Mouse (Mus musculus) neural tube, embryonic 12.5 days (tissue): ENCODE data around the gene Slc51a. TPM values are rescaled to one million over a fixed set of nuclear protein-coding genes. Genes with fewer than 3 reads are reported as not detected.

ENCODE experiments used
- ATAC-seq: fragments of 200-750 bp; cut with Nextera tagmentation; 2 replicates; pipeline ENCODE4 v1.8.0; 2017; ENCODE audit warnings: low read depth, mild to moderate bottlenecking, moderate TSS enrichment, moderate library complexity; ENCODE audit not compliant: low FRiP score
- H3K27ac ChIP-seq: fragments of 300-500 bp; sonication (generic); 2 replicates; pipeline ENCODE4 v1.5.1; 2016
- H3K27me3 ChIP-seq: fragments of 300-500 bp; sonication (generic); replicated peaks from 2 replicates; pipeline ENCODE4 v1.6.1; 2016; ENCODE audit warnings: mild to moderate bottlenecking
- H3K36me3 ChIP-seq: fragments of 300-500 bp; sonication (generic); 2 replicates; pipeline ENCODE4 v1.6.1; 2016; ENCODE audit warnings: mild to moderate bottlenecking
- H3K4me1 ChIP-seq: fragments of 300-500 bp; sonication (generic); 2 replicates; pipeline ENCODE4 v1.6.1; 2016
- H3K4me2 ChIP-seq: fragments of 300-500 bp; sonication (generic); replicated peaks from 2 replicates; pipeline ENCODE4 v1.6.1; 2016; ENCODE audit warnings: mild to moderate bottlenecking
- H3K4me3 ChIP-seq: fragments of 300-500 bp; sonication (generic); 2 replicates; pipeline ENCODE4 v1.5.1; 2016
- H3K9ac ChIP-seq: fragments of 300-500 bp; sonication (generic); 2 replicates; pipeline ENCODE4 v1.6.1; 2016; ENCODE audit warnings: mild to moderate bottlenecking
- H3K9me3 ChIP-seq: fragments of 300-500 bp; sonication (generic); 2 replicates; pipeline ENCODE4 v1.6.1; 2016; ENCODE audit warnings: mild to moderate bottlenecking
- WGBS: fragments of 180-500 bp; shearing (Covaris S2); methylation state at CpG from one replicate; pipeline ENCODE4 v1.1.7; 2016; 5-methylcytosine and 5-hydroxymethylcytosine counted together
- polyA plus RNA-seq: library from polyadenylated mRNA; unstranded; fragments of >200 nt; fragmentation: Nextera tagmentation; extraction: Ambion mirVana; gene quantifications from 2 replicates; pipeline ENCODE4 v1.2.1, GENCODE M21; 2016

Gene Slc51a
- polyA plus RNA-seq, 1 experiment from 2014 or later: 0.22 TPM

GRCm38 (mm10) chr16:32485209-32485608 lies 2.5 kb downstream of the Slc51a start:
- no peaks in the 10 kb centered on the region for H3K9me3 ChIP-seq
- no peak overlapping the region for H3K4me2 ChIP-seq
- peaks cover 8% of the 10 kb centered on the region for H3K4me1 ChIP-seq
- no peaks in the 10 kb centered on the region for H3K36me3 ChIP-seq
- H3K9ac ChIP-seq: no peak overlapping the region
- H3K27me3 ChIP-seq: no peaks in the 10 kb centered on the region; the same call in 1 of the 2 replicates
- no peak for ATAC-seq
- WGBS: 87% methylated on average over 2 of the region's 2 CpGs
- H3K4me3 ChIP-seq: no peak overlapping the region
- H3K27ac ChIP-seq: no peak overlapping the region

GRCm38 (mm10) chr16:32484431-32484871 lies 3.2 kb downstream of the Slc51a start:
- H3K36me3 ChIP-seq: no peaks in the 10 kb centered on the region
- WGBS: 43% methylated on average over 7 of the region's 7 CpGs
- peaks cover 8% of the 10 kb centered on the region for H3K4me1 ChIP-seq
- H3K4me2 ChIP-seq: no peak overlapping the region
- no peak for ATAC-seq
- no peak overlapping the region for H3K9ac ChIP-seq
- no peaks in the 10 kb centered on the region; the same call in 1 of the 2 replicates for H3K27me3 ChIP-seq
- no peak overlapping the region for H3K4me3 ChIP-seq
- no peak overlapping the region for H3K27ac ChIP-seq
- H3K9me3 ChIP-seq: no peaks in the 10 kb centered on the region

DNA sequence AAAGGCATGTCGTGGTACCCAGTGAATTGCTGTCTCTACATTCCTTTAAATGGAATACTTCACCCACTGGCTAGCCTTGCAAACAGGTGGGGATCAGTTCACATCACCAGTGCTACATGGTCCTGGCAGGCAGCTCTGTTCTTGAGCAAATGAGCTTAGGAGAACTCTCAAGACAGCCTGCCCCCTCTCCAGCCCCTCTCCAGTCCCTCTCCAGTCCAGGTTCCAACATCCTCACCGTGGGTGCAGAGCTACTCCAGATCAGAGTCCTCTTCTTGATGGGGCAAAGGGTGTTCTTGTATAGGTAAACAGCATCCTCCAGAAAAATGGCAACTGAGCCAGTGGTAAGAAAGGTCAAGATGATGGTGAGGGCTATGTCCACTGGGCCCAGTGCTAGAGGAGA lies 8.3 kb downstream of the Slc51a start:
- WGBS: 76% methylated on average over 2 of the region's 2 CpGs
- no peak overlapping the region for H3K4me2 ChIP-seq
- peaks cover 6% of the 10 kb centered on the region for H3K4me1 ChIP-seq
- H3K4me3 ChIP-seq: no peak overlapping the region
- no peaks in the 10 kb centered on the region for H3K27me3 ChIP-seq
- no peak overlapping the region for H3K9ac ChIP-seq
- H3K27ac ChIP-seq: no peak overlapping the region
- H3K36me3 ChIP-seq: no peaks in the 10 kb centered on the region
- ATAC-seq: no peak
- no peaks in the 10 kb centered on the region for H3K9me3 ChIP-seq

GRCm38 (mm10) chr16:32477315-32477714 lies 10.4 kb downstream of the Slc51a start:
- H3K27ac ChIP-seq: no peak overlapping the region
- H3K4me1 ChIP-seq: no peaks in the 10 kb centered on the region
- no peaks in the 10 kb centered on the region for H3K9me3 ChIP-seq
- no peak overlapping the region for H3K4me2 ChIP-seq
- no peaks in the 10 kb centered on the region for H3K27me3 ChIP-seq
- 89% methylated on average over 6 of the region's 6 CpGs for WGBS
- H3K36me3 ChIP-seq: peaks cover 4% of the 10 kb centered on the region; the same call in 1 of the 2 replicates
- H3K9ac ChIP-seq: no peak overlapping the region
- ATAC-seq: no peak
- H3K4me3 ChIP-seq: no peak overlapping the region

GRCm38 (mm10) chr16:32472276-32473015 lies 15.2 kb downstream of the Slc51a start:
- Histone ChIP-seq H3K4me1 (no peaks in the 10 kb centered on the region), H3K9ac (no peak overlapping the region), H3K27me3 (no peaks in the 10 kb centered on the region), H3K36me3 (peaks cover 32% of the 10 kb centered on the region), H3K27ac (no peak overlapping the region), H3K9me3 (no peaks in the 10 kb centered on the region), H3K4me2 (no peak overlapping the region), H3K4me3 (no peak overlapping the region)
- whole genome bisulfite sequencing: 67% methylated on average over 7 of the region's 7 CpGs
- ATAC-seq: no peak

DNA sequence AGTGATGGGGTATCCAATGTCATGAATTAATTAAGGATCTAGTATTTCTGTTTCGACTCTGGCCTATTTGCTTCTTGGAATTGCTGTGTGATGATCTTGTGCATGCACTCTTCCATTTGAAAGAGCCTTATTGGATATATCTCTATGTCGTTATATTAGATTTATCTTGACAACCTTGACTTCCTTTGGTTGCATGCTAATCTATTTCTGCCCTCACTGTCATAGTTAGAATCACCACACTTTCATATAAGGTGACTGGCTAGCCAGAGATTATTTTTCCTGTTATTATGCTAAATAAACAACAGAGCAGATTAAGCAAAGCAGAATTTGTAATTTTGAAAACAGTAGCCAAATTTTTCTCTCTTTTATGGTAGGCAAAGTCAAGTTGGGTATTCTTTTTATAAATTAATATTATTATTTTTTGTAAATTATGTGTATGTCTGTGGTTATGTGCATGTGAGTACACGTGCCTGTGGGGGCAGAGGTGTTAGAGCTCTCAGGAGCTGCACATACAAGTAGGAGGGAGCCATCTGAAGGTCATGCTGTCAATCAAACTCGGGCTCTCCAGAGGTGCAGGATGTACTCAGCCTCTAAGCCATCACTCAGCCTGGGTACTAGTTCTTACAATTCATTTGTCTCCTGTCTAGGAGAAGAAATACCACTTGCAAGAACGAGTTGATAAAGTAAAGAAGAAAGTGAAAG lies 18.1 kb downstream of the Slc51a start:
- Histone ChIP-seq H3K9ac (no peak overlapping the region), H3K4me2 (no peak overlapping the region), H3K36me3 (peaks cover 42% of the 10 kb centered on the region), H3K4me1 (no peaks in the 10 kb centered on the region), H3K27me3 (no peaks in the 10 kb centered on the region), H3K9me3 (no peaks in the 10 kb centered on the region), H3K27ac (no peak overlapping the region), H3K4me3 (no peak overlapping the region)
- ATAC-seq: no peak
- 83% methylated on average over 5 of the region's 5 CpGs for WGBS

DNA sequence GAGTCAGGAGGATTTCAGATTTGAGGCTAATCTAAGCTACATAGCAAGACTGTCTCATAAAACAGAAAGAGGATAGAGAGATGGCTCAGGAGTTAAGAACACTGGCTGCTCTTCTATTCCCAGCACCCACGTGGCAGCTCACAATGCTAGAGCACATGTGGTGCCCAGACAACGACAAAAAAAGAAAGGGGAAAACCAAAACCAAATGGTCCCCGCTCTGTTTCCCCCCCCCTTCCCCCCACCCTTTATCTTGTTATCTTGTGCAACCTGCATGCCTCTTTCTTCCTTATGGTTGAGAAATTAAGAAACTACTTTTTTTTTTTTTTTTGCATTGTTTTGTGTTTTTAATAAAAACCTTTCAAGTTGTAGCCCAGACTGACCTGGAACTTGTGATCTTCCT lies 19.2 kb downstream of the Slc51a start:
- no peaks in the 10 kb centered on the region for H3K4me1 ChIP-seq
- H3K27me3 ChIP-seq: no peaks in the 10 kb centered on the region
- WGBS: 79% methylated on average over 3 of the region's 3 CpGs
- peaks cover 47% of the 10 kb centered on the region for H3K36me3 ChIP-seq
- H3K9ac ChIP-seq: no peak overlapping the region
- ATAC-seq: no peak
- H3K4me2 ChIP-seq: no peak overlapping the region
- H3K27ac ChIP-seq: no peak overlapping the region
- H3K9me3 ChIP-seq: no peaks in the 10 kb centered on the region
- H3K4me3 ChIP-seq: no peak overlapping the region

DNA sequence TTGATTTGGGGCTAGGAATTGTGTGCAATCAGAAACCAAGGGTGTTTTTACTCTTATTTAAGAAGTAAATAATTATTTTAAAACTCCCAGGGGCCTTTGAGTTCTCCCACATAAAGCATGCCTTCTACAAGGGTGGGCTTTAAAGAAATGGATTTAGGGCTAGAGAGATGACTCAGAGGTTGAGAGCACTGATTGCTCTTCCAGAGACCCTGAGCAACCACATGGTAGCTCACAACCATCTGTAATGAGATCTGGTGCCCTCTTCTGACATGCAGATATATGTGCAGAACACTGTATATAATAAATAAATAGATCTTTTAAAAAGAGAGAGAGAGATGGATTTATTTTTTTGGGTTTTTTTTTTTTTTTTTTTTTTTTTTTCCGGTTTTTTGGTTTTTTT lies 22.8 kb downstream of the Slc51a start:
- WGBS: 0% methylated on average over 1 of the region's 1 CpGs
- peaks cover 24% of the 10 kb centered on the region for H3K36me3 ChIP-seq
- no peak overlapping the region for H3K4me2 ChIP-seq
- no peak overlapping the region for H3K27ac ChIP-seq
- no peaks in the 10 kb centered on the region for H3K27me3 ChIP-seq
- no peak overlapping the region for H3K9ac ChIP-seq
- no peaks in the 10 kb centered on the region for H3K4me1 ChIP-seq
- no peak overlapping the region for H3K4me3 ChIP-seq
- no peaks in the 10 kb centered on the region for H3K9me3 ChIP-seq
- no peak for ATAC-seq

DNA sequence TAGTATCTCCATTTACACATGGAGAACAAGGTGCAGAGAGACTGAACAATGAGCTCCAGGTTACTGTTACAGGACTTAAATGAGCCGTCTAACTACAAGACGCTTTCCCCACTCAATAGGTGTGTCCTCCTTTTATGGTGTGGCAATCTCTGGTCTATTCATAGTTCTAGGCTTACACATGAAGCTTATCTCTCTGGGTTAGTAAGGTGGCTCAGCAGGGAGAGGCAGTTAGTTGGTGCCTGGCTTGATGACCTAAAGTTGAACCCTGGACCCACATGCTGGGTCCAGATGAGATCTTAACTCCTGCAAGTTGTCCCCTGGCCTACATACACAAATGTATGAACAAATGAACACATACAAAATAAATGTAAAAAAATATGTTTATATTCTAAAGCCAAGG lies 24.3 kb downstream of the Slc51a start:
- Histone ChIP-seq H3K4me2 (no peak overlapping the region), H3K4me3 (no peak overlapping the region), H3K9me3 (no peaks in the 10 kb centered on the region), H3K27me3 (no peaks in the 10 kb centered on the region), H3K36me3 (peaks cover 20% of the 10 kb centered on the region), H3K27ac (no peak overlapping the region), H3K4me1 (no peaks in the 10 kb centered on the region), H3K9ac (no peak overlapping the region)
- no peak for ATAC-seq
- WGBS: 58% methylated on average over 2 of the region's 2 CpGs

DNA sequence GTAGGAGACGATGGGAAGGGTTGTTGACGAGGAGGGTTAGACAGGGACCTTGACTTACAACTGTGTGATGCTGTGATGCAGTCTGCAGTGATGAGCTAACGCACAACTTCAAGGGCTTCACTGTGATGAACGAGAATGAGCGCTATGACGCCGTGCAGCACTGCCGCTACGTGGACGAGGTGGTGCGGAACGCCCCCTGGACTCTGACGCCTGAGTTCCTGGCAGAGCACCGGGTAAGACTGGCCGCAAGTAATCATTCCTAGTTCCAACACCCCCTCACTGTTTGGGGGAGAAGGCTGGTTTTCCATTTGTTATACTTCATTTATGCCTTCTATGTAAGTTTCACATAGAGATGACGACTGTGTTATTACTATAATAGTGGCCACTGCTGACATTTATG lies 24.7 kb downstream of the Slc51a start:
- Histone ChIP-seq H3K27me3 (no peaks in the 10 kb centered on the region), H3K4me2 (no peak overlapping the region), H3K36me3 (peaks cover 19% of the 10 kb centered on the region), H3K9ac (no peak overlapping the region), H3K9me3 (no peaks in the 10 kb centered on the region), H3K4me3 (no peak overlapping the region), H3K27ac (no peak overlapping the region), H3K4me1 (no peaks in the 10 kb centered on the region)
- 95% methylated on average over 16 of the region's 16 CpGs for WGBS
- no peak for ATAC-seq

DNA sequence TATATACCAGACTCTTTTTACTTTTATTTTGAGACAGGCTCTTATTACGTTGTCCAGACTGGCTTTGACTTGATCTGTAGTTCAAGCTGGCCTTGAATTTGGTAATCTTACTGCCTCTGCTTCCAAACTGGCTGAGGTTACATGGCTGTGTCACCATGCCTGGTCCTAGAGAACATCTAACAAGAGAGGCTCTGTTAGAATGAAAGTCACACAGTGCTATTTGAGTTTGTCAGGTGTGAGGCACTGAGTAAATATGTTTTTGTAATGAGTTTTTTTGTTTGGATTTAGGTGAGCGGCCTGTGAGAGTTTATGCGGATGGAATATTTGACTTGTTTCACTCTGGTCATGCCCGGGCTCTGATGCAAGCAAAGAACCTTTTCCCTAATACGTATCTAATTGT lies 26.0 kb downstream of the Slc51a start:
- 97% methylated on average over 5 of the region's 5 CpGs for WGBS
- no peaks in the 10 kb centered on the region for H3K9me3 ChIP-seq

DNA sequence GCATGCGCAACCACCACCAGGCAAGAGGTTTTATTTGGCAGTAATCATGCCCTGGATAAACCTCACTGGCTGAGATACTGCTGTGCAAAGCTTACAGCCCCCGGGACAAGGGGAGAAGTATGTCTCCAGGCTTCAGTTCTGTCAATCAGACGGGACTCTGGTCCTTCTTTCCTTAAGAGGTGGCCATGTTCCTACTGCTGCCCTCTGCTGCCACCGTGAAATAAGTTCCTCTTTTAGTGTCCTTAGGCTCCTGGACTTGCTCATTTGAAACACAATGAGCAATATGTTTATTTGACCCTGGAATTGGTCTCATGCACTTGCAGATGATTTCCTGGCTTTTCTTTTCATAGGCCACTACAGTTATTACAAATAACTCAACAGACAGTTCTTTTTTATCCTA lies 27.2 kb downstream of the Slc51a start:
- Histone ChIP-seq H3K4me2 (no peak overlapping the region), H3K27ac (no peak overlapping the region), H3K36me3 (peaks cover 20% of the 10 kb centered on the region), H3K9ac (no peak overlapping the region), H3K9me3 (no peaks in the 10 kb centered on the region), H3K27me3 (no peaks in the 10 kb centered on the region), H3K4me3 (no peak overlapping the region), H3K4me1 (no peaks in the 10 kb centered on the region)
- no peak for ATAC-seq
- WGBS: 68% methylated on average over 4 of the region's 4 CpGs

More for the DNA sequence above, 26.0 kb downstream of the Slc51a start:
- H3K27me3 ChIP-seq: no peaks in the 10 kb centered on the region
- no peak overlapping the region for H3K9ac ChIP-seq
- H3K4me2 ChIP-seq: no peak overlapping the region
- ATAC-seq: no peak
- H3K4me3 ChIP-seq: no peak overlapping the region
- H3K36me3 ChIP-seq: peaks cover 14% of the 10 kb centered on the region
- H3K4me1 ChIP-seq: no peaks in the 10 kb centered on the region
- H3K27ac ChIP-seq: no peak overlapping the region
